Mouse (Mus musculus) CH12.LX (cell line): ENCODE measurements around the gene Akap2.

Source experiments
- CTCF ChIP-seq, 2 experiments: IDR thresholded peaks in 1 of 2; conservative IDR thresholded peaks in 1 of 2; 2 replicates each; pipeline ENCODE4 v1.5.1; 2011 to 2012; ENCODE audit warnings: low read depth in 2 of 2, low read length in 2 of 2, improper control_type of control experiment in 1 of 2, inconsistent platforms in 1 of 2, mild to moderate bottlenecking in 1 of 2, moderate library complexity in 1 of 2
- JUN ChIP-seq: IDR thresholded peaks from 2 replicates; pipeline ENCODE4 v1.6.1; 2011; ENCODE audit warnings: low read depth, mild to moderate bottlenecking, low read length, improper control_type of control experiment, moderate library complexity; ENCODE audit not compliant: insufficient read depth
- MYC ChIP-seq: IDR thresholded peaks from 2 replicates; pipeline ENCODE4 v1.6.1; 2011; ENCODE audit warnings: low read depth, mild to moderate bottlenecking, improper control_type of control experiment, low read length
- POLR2A ChIP-seq: IDR thresholded peaks from 2 replicates; pipeline ENCODE4 v1.6.1; 2011; ENCODE audit warnings: low read depth, mild to moderate bottlenecking, improper control_type of control experiment, low read length
- ZC3H11A ChIP-seq: IDR thresholded peaks from 2 replicates; pipeline ENCODE4 v1.6.1; 2012; ENCODE audit warnings: low read depth, mild to moderate bottlenecking, inconsistent platforms, low read length, improper control_type of control experiment

- TF ChIP-seq POLR2A (no peak), CTCF (conservative IDR thresholded peaks at IDR 0.05 in 1 of 2, IDR thresholded peaks at IDR 0.05 in 1 of 2; ENCODE audit: low read depth in 2 of 2, low read length in 2 of 2) (no peak), ZC3H11A (no peak), MYC (no peak), JUN (no peak)
These were observed 139.2 kb downstream of the Akap2 start for GRCm38 (mm10) chr4:57856673-57857072.
